Mouse (Mus musculus) forebrain, embryonic 10.5 days (tissue): ENCODE results near the gene Kmt2d. TPM values are rescaled to one million over a fixed set of nuclear protein-coding genes. Genes with fewer than 3 reads are reported as not detected.

Experiments
- DNase-seq: peaks from one replicate; pipeline ENCODE4 v3.0.0-alpha.2; 2017; ENCODE audit warnings: low spot score; ENCODE audit errors: extremely low spot score
- H3K27ac ChIP-seq: fragments of 300-500 bp; sonication (generic); 2 replicates; pipeline ENCODE4 v1.5.1; 2016; ENCODE audit warnings: mild to moderate bottlenecking
- H3K27me3 ChIP-seq: fragments of 300-500 bp; sonication (generic); 2 replicates; pipeline ENCODE4 v1.6.1; 2016; ENCODE audit warnings: mild to moderate bottlenecking; ENCODE audit not compliant: poor library complexity, severe bottlenecking
- H3K36me3 ChIP-seq: fragments of 300-500 bp; sonication (generic); replicated peaks from 2 replicates; pipeline ENCODE4 v1.6.1; 2016; ENCODE audit warnings: mild to moderate bottlenecking, moderate library complexity
- H3K4me1 ChIP-seq: fragments of 300-500 bp; sonication (generic); 2 replicates; pipeline ENCODE4 v1.6.1; 2016
- H3K4me3 ChIP-seq: fragments of 300-500 bp; sonication (generic); 2 replicates; pipeline ENCODE4 v1.5.1; 2016; ENCODE audit warnings: mild to moderate bottlenecking, moderate library complexity
- H3K9me3 ChIP-seq: fragments of 300-500 bp; sonication (generic); 2 replicates; pipeline ENCODE4 v1.6.1; 2016; ENCODE audit warnings: mild to moderate bottlenecking, moderate library complexity
- WGBS: fragments of 180-500 bp; shearing (Covaris S2); methylation state at CpG from one replicate; pipeline ENCODE4 v1.1.7; 2016; 5-methylcytosine and 5-hydroxymethylcytosine counted together
- polyA plus RNA-seq: library from polyadenylated mRNA; unstranded; fragments of >200 nt; fragmentation: Nextera tagmentation; extraction: Ambion mirVana; gene quantifications from 2 replicates; pipeline ENCODE4 v1.2.1, GENCODE M21; 2016

The Kmt2d gene
- polyA plus RNA-seq, 1 experiment from 2014 or later = 11.8 TPM

- Histone ChIP-seq H3K9me3 (no peaks in the 10 kb centered on the region), H3K27me3 (peaks cover 93% of the 10 kb centered on the region), H3K36me3 (peaks cover 13% of the 10 kb centered on the region), H3K4me1 (peaks cover 65% of the 10 kb centered on the region), H3K4me3 (peak overlapping the region; percentile 48), H3K27ac (peak overlapping the region; percentile 53)
- DNase-seq = peak; percentile 40
- WGBS = under 1% methylated on average over 58 of the region's 58 CpGs
Observed at GRCm38 (mm10) chr15:98806809-98807770, 63.9 kb downstream of the Kmt2d start.

GRCm38 (mm10) chr15:98806071-98806808 lies 64.8 kb downstream of the Kmt2d start:
- peaks cover 6% of the 10 kb centered on the region for H3K36me3 ChIP-seq
- DNase-seq = peak; percentile 50
- no peaks in the 10 kb centered on the region for H3K9me3 ChIP-seq
- peaks cover 100% of the 10 kb centered on the region for H3K27me3 ChIP-seq
- H3K27ac ChIP-seq = peak overlapping the region; percentile 53
- H3K4me1 ChIP-seq = peaks cover 65% of the 10 kb centered on the region
- WGBS = 2% methylated on average over 30 of the region's 30 CpGs
- H3K4me3 ChIP-seq = peak overlapping the region; percentile 54

GRCm38 (mm10) chr15:98805324-98806040 lies 65.5 kb downstream of the Kmt2d start:
- H3K27me3 ChIP-seq = peaks cover 100% of the 10 kb centered on the region
- no peaks in the 10 kb centered on the region for H3K36me3 ChIP-seq
- peak overlapping the region; percentile 54 for H3K4me3 ChIP-seq
- WGBS = under 1% methylated on average over 64 of the region's 64 CpGs
- peaks cover 65% of the 10 kb centered on the region for H3K4me1 ChIP-seq
- H3K27ac ChIP-seq = peak overlapping the region; percentile 46; the same call in 1 of the 2 replicates
- H3K9me3 ChIP-seq = no peaks in the 10 kb centered on the region
- peak; percentile 78 for DNase-seq

- H3K9me3 ChIP-seq = no peaks in the 10 kb centered on the region
- H3K27ac ChIP-seq = no peak overlapping the region
- H3K27me3 ChIP-seq = peaks cover 100% of the 10 kb centered on the region
- DNase-seq = peak; percentile 87
- WGBS = 0% methylated on average over 32 of the region's 32 CpGs
- H3K4me3 ChIP-seq = peak overlapping the region; percentile 17; the same call in 1 of the 2 replicates
- H3K4me1 ChIP-seq = peaks cover 59% of the 10 kb centered on the region
- H3K36me3 ChIP-seq = no peaks in the 10 kb centered on the region
Observed at GRCm38 (mm10) chr15:98804054-98804453, 67.0 kb downstream of the Kmt2d start.

GRCm38 (mm10) chr15:98802926-98803325 lies 68.1 kb downstream of the Kmt2d start:
- Histone ChIP-seq H3K27me3 (peaks cover 100% of the 10 kb centered on the region), H3K4me1 (peaks cover 59% of the 10 kb centered on the region), H3K36me3 (no peaks in the 10 kb centered on the region), H3K4me3 (no peak overlapping the region), H3K27ac (no peak overlapping the region), H3K9me3 (no peaks in the 10 kb centered on the region)
- under 1% methylated on average over 8 of the region's 8 CpGs for WGBS
- DNase-seq = no peak

- peak; percentile 89 for DNase-seq
- Histone ChIP-seq H3K4me1 (peaks cover 54% of the 10 kb centered on the region), H3K36me3 (no peaks in the 10 kb centered on the region), H3K27me3 (peaks cover 100% of the 10 kb centered on the region), H3K9me3 (no peaks in the 10 kb centered on the region), H3K4me3 (no peak overlapping the region), H3K27ac (no peak overlapping the region)
- WGBS = 14% methylated on average over 12 of the region's 12 CpGs
Observed at GRCm38 (mm10) chr15:98799396-98799795, 71.6 kb downstream of the Kmt2d start.

- peaks cover 100% of the 10 kb centered on the region for H3K27me3 ChIP-seq
- H3K36me3 ChIP-seq = no peaks in the 10 kb centered on the region
- H3K4me3 ChIP-seq = no peak overlapping the region
- H3K9me3 ChIP-seq = no peaks in the 10 kb centered on the region
- H3K27ac ChIP-seq = peak overlapping the region; percentile 27; the same call in 1 of the 2 replicates
- peaks cover 51% of the 10 kb centered on the region for H3K4me1 ChIP-seq
- no peak for DNase-seq
- WGBS = 39% methylated on average over 3 of the region's 3 CpGs
Observed at GRCm38 (mm10) chr15:98798903-98799302, 72.1 kb downstream of the Kmt2d start.

- 1% methylated on average over 28 of the region's 28 CpGs for WGBS
Observed at GRCm38 (mm10) chr15:98797835-98798492, 73.0 kb downstream of the Kmt2d start.

GRCm38 (mm10) chr15:98796803-98797595 lies 74.0 kb downstream of the Kmt2d start:
- DNase-seq = no peak

More at GRCm38 (mm10) chr15:98797835-98798492, 73.0 kb downstream of the Kmt2d start:
- Histone ChIP-seq H3K4me1 (peaks cover 49% of the 10 kb centered on the region), H3K27ac (peak overlapping the region; percentile 44; the same call in 1 of the 2 replicates), H3K27me3 (peaks cover 100% of the 10 kb centered on the region), H3K9me3 (no peaks in the 10 kb centered on the region), H3K36me3 (no peaks in the 10 kb centered on the region), H3K4me3 (peak overlapping the region; percentile 32; the same call in 1 of the 2 replicates)
- DNase-seq = peak; percentile 95

GRCm38 (mm10) chr15:98793141-98793698 lies 77.8 kb downstream of the Kmt2d start:
- Histone ChIP-seq H3K4me3 (peak overlapping the region; percentile 7; the same call in 1 of the 2 replicates), H3K27me3 (peaks cover 100% of the 10 kb centered on the region), H3K9me3 (no peaks in the 10 kb centered on the region), H3K36me3 (no peaks in the 10 kb centered on the region), H3K4me1 (peaks cover 72% of the 10 kb centered on the region), H3K27ac (no peak overlapping the region)
- 6% methylated on average over 13 of the region's 13 CpGs for WGBS
- DNase-seq = no peak

More at GRCm38 (mm10) chr15:98796803-98797595, 74.0 kb downstream of the Kmt2d start:
- Histone ChIP-seq H3K27ac (no peak overlapping the region), H3K4me1 (peaks cover 55% of the 10 kb centered on the region), H3K36me3 (no peaks in the 10 kb centered on the region), H3K9me3 (no peaks in the 10 kb centered on the region), H3K4me3 (peak overlapping the region; percentile 32; the same call in 1 of the 2 replicates), H3K27me3 (peaks cover 100% of the 10 kb centered on the region)
- WGBS = 2% methylated on average over 13 of the region's 13 CpGs
